Mouse (Mus musculus): ENCODE measurements at regions not wholly inside any gene's neighbourhood (a gene's known extent, or its start where the extent isn't known, plus 50 kb on each side); places are given as distances from the start of the nearest gene placed in this dataset.
"Not testable (repeated sequence)": the region's sequence is repeated elsewhere in the genome, so short reads cannot be mapped to it uniquely, and the experiment has no call there.

DNA sequence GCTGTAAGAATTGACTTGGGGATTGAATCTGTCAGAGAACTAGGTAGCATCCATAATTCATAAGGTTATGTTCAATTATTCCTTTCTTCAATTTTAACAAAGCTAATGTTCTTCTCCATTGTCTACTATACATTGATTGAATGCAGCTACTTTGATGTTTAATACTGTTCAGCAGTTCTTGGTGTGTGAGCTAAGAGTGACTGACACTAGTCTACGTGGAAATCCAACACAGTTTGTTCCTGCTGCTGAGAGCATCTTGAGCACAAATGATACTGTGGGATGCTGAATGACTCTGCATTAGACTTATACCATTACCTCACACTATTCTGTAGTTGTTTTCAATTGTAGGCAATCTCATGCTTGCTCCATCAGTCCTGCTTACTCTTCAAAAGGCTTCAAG is 249.4 kb upstream of the Akr1e1 start:
- DNase-seq (ENCODE audit: low spot score), result no peak

DNA sequence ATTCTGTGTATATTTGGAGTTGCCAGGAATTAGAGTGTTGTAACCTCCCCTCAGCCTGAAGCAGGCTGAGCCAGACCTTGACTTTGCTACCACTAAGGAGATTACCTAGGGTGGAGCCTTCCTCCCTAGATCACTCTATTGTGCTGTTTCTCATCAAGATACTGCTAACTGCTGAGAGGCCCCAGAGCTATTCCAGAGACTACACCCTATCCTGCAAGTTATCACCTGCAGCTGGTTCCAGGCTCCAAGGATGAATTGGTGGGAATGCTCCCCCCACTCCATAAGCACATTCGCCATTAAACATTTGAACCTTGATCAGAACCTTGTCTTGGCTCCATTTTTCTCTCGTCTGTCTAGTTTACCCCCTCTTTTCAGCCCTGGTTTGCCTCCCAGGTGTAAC is 230.5 kb upstream of the Akr1e1 start:
- DNase-seq (ENCODE audit: low spot score), result not testable (repeated sequence)

DNA sequence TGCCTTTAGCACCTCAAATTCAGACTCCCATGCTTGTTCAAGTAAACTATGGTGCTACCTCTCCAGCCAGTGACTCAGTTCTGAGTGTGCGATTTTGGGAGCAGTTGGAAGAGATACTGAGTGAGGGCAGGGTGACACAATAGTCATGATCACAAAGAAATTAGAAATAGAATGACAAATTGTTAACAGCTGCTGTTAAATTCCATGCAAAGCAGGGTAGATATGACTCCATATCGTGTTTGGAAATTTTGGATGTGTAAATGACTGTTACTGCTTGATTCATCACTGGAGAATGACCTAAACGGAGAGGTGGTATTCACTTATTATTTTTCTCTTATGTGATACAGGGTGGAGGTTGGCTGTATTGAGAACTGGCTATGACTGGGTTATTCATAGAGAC is 217.8 kb upstream of the Akr1e1 start:
- no peak for DNase-seq (ENCODE audit: low spot score)

DNA sequence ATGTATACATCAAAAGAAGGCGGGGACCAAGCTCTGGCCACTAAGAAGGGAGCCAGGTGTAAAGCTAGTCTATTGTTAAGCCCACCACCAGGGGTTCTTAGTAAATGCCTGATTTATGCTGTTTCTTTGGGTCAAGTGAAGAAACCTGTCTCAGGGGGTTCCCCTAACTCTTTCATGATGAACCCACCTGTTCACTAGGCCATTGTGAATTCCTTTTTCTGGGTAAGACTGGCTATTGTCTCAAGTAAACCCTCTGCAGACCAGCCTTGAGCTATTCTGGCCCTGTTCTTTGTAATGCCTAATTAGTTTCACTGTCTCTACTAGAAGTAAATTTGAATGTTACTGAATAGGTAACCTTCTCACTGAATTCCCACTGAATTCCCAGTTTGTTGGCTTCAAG is 216.8 kb upstream of the Akr1e1 start:
- DNase-seq (ENCODE audit: low spot score), result not testable (repeated sequence)

DNA sequence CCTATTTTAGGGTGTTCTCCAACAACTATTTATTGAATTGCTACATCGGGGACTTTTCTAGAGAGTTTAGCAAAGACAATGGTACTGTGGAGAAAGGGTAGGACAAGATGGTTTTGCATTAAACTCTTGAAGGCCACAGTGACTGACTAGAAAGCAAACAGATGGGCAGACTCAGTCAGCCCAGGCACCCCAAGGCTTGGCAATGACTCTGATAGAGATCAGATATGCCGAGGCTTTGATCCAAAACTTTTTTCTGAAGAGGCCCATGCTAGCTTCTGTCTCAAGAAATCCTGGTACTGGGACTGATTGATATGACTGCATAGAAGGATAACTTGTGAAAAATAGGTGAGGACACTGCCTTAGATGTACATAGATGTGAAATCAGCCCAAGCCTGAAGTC is 197.9 kb upstream of the Akr1e1 start:
- DNase-seq (ENCODE audit: low spot score), result no peak

DNA sequence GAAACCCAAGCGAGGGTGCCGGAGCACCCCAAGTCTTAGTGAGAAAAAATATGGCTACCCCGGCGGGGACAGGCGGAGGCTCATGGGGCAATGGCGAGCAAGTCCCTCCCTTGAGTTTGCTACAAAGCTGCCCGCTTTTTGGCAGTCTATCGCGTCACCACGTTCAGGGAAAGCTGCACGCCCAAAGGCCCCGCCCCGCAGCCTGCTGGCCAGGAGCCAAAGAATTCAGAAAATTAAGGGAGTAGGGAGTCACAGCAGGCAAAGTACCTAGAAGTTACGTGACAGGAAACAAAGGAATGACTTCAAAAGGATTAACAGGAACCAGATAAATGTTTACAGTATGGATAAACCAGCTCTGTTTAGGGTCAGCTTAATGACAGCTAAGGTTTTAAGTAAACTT is 191.7 kb upstream of the Akr1e1 start:
- no peak for DNase-seq (ENCODE audit: low spot score)

DNA sequence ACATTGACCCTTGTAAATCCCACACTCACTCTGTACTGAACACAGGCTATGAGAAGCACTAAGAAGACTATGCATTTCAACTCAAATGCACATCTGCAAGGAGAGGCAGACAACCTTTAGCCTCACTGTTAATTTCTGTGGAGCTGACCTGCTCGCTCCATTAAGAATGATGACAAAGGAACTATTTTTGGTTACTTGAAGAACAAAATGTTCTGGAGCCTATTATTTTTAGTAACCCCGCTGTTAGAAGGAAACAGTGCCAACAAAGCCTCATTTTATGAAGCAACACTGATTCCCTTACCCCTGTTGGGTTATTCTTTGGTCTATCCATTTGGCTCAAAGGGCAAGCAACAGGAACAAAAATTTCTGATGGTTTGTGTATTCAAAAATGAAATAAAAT is 182.2 kb upstream of the Akr1e1 start:
- DNase-seq (ENCODE audit: low spot score), result no peak

DNA sequence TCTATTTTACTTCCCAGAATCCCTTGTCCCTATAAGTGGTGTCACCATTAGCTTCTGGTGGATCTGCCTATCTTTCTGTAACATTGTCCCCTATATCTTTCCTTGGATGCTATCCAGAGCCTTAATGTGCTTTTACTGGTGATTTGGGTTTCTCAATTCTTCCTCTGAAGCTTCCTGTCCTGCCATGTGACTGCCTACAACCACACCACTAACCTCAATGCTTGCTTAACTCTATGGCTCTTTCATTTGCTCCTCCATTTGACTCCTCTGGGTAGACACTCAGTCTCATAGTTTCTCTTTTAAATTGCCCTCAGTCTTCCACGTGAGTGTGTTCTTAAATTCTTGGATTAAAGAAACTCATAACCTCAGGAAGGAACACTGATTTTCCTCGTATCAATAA is 181.4 kb upstream of the Akr1e1 start:
- DNase-seq (ENCODE audit: low spot score), result no peak

DNA sequence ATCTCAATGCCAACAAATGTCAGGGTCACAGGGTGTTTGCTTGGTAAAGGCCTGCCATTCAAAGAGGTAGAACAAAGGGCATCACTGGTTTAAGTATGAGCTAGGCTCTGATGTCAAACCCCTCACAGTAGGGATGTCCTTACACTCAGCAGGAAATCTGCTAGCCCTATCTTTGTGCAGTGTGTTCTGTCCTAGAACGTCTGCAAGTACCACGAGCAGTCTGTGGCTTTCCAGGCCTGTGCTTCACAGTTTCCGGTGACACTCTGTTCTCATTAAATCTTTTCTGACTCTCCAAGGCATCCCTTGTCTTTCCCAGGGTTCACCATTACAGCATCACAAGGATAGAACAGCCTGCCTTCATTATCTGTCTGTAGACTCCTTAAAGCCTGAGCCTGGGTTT is 174.3 kb upstream of the Akr1e1 start:
- no peak for DNase-seq (ENCODE audit: low spot score)

DNA sequence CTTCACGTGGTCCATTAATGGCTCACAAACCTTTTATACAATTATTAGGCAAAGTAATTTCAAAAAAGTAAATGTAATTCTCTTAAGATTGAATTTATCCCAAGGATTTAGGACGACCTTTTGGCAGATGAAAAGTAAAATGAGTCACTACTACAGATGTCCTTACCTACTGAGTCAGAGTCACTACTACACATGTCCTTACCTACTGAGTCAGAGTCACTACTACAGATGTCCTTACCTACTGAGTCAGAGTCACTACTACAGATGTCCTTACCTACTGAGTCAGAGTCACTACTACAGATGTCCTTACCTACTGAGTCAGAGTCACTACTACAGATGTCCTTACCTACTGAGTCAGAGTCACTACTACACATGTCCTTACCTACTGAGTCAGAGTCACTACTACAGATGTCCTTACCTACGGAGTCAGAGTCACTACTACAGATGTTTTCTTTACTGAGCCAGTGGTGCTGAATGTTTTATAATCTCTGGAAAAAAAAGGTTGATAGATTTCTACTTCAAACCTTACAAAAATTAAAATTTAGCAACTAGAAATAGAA is 169.4 kb upstream of the Akr1e1 start:
- not testable (repeated sequence) for DNase-seq (ENCODE audit: low spot score)

DNA sequence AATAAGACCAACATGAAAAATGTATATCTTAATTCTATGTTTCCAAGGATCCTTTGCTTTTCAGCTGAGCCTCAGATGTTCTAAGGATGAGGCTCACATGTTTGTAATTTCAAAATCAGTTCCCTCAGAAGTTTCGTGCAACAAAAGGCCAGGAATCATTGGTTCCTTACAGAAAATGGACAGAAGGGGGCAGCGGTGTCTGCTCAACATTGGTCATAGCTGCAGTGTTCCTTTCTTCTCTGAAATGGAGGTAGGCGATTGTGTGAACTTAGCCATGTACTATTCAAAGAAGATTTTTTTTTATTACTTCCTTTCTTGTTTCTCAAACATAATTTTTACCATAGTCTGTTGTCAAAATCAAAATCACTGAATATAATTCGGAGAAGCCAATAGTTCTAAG is 167.9 kb upstream of the Akr1e1 start:
- peak; percentile 9 for DNase-seq (ENCODE audit: low spot score)

DNA sequence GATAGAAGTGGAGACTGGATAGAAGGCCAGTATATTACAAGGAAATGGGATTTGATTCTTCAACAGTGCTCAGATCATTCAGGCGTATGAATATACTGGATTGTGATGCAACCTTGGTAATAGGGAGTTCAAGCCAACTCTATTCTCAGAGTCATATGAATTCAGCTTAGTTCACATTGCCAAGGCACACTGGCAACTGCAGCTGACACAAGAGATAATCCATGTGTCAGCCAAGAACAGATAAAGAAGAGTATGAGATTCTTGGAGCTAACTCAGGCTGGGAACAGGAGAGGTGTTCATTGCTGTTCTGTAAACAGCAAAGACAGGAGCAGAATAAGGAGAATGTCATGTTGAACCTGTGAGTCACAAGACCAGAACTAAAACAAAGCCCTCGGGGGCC is 163.3 kb upstream of the Akr1e1 start:
- DNase-seq (ENCODE audit: low spot score), result no peak

DNA sequence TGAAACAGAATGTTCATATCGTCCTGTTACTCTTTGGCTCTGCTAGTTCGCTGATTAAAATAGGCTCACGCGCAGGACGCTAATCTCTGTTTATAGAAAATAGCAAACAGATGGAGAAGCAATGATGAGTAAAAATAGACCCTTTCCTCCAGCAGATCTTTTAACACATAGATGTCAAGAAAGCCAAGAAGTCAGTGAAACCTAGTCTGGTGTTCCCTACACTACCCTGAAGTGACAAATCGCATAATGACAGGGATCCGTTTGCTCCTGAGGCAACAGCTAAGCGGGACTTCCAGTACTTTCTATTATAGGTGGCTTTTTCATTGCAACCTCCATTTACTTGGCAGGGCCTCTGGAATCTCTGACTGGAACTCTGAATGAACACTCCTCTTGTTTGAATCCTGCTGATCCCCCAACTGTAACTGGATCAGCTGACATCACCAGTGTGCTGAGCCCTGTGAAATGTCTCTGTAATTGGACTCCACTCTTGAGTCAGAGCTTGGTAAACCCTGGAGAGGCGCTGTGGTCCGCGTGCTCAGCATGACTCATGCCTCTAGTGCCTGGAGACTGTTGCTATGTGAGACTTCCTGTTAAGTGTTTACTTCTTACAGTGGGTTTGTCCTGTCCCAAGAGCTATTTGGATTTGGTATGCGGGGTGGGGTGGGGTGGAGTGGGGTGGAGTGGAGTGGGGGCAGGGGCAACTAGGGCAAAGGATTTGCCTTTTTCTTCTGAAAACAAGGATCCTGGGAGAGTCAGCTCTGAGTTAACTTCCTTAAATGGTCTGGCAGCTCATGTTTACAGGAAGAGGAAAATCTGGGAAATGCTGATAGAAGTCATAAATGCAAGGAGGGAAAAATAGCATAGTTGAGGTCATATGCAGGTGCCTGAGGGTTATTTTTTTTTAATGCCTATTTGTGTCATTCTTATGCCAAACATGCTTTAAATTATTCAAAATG is 162.4 kb upstream of the Akr1e1 start:
- peak; percentile 50 for DNase-seq (ENCODE audit: low spot score)

DNA sequence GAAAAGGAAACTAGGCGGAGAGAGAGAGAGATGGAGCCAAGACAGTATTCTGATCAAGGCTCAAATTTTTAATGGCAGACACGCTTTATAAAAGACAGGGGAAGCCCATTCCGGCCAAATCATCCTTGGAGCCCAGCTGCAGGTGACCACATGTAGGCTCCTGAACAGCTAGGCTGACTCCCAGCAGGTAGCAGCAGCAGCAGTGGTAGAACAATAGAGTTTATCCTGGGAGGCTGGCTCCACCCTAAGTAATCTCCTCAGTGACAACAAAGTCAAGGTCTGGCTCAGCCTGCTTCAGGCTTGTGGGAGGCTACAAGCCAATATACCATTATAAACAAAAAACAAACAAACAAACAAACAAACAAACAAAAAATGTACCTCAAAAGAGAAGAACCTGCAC is 151.0 kb upstream of the Akr1e1 start:
- no peak for DNase-seq (ENCODE audit: low spot score)

DNA sequence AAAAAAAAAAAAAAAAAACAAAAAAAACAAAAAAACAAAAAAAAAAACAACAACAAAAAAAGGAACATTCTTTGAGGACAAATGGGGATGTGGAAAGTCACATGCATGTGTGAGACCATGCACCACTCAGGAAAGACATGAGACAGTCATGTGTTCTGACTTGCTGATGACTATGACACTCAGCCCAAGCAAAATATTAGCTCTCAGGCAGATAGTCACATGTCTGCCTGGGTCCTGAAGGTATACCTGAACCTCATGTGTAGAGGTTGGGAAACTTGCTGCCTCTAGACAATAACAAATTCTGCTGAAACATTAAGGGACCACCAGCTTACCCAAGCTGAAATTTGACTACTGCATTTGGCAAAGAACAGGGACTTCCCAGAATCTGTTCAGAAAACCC is 147.6 kb upstream of the Akr1e1 start:
- no peak for DNase-seq (ENCODE audit: low spot score)

DNA sequence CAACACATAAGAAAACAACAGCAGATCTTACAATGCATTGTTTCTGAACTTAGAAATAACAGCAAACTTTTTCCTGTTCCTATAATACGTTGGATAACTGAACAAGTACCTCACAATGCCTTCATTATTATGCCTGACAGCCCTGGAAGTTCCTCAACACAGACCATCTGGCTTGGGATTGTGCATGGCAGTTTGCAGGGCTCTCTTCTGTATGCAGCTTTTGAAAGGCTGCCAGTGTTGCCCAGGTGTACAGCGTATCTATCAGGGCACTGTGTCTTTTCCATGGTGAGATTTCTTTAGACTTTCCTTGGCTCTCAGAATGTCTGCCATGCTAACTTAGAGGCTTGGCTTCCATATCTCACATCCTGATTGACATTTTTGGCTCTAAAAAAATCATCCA is 134.0 kb upstream of the Akr1e1 start:
- DNase-seq (ENCODE audit: low spot score), result no peak

DNA sequence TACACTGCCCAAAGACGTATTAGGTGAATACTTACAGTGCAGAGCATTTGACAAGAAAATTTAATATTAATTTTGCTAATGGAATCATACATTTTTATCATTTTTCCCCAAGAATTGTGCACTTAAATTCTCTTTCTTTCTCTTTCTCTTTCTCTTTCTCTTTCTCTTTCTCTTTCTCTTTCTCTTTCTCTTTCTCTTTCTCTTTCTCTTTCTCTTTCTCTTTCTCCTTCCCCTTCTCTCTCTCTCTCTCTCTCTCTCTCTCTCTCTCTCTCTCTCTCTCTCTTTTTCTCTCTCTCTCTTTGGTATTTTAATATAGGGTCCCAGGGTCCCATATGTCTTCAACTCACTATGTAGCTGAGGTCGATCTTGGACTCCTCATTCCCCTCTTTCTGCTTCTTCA is 107.3 kb upstream of the Akr1e1 start:
- DNase-seq (ENCODE audit: low spot score), result not testable (repeated sequence)

DNA sequence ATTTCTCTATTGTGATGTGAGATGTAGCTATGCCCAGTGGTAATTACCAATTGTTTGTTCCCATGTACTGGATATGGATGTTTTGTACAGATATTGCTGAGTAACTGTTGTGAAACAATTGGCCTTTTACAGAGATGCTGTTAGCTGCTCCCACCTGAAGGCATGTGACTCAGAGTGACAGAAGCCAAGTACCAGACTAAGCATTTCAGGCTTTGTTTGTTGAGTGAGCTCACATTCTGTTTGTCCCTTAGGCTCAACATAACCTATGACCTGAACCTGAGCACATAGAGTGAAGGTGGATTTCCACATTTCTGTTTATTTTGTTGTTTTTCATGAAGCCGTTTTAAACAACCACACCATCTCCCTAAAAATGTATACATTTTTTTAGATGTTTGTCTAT is 105.8 kb upstream of the Akr1e1 start:
- DNase-seq (ENCODE audit: low spot score), result no peak

DNA sequence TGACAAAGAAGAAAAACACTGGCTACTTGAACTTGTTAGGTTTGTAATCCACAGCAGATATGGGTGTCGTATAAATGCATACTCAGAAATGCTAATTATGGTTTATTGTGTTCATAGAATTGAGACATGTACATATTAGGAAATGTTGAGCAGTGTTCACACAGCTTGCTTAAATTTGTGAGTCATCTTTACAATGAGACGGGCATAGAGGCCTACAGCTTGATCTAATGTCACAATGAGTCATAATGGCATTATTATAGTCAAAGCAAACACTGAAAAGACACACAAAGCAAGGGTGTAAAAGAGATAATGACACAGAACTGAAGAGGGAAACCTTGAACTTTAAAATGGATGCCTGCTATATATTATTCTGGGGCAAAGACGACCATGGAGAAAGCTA is 103.7 kb upstream of the Akr1e1 start:
- DNase-seq (ENCODE audit: low spot score), result no peak

DNA sequence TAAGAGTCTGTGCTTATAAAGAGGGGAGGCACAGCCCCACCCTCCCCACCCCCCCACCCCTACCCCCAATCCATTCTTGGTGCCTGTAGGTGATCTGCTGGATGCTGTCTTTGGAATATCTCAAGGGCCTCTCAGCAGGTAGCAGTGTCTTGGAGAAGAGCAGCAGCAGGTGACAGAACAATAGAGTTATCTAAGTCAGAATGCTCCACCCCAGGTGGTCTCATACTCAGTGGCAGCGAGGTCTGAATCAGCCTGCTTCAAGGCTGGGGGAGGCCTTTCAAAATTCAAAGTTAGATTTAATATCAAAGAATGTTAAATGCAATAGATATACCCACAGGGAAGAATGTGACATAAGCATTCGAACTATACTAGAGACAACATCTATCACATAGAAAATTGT is 90.6 kb upstream of the Akr1e1 start:
- not testable (repeated sequence) for DNase-seq (ENCODE audit: low spot score)

DNA sequence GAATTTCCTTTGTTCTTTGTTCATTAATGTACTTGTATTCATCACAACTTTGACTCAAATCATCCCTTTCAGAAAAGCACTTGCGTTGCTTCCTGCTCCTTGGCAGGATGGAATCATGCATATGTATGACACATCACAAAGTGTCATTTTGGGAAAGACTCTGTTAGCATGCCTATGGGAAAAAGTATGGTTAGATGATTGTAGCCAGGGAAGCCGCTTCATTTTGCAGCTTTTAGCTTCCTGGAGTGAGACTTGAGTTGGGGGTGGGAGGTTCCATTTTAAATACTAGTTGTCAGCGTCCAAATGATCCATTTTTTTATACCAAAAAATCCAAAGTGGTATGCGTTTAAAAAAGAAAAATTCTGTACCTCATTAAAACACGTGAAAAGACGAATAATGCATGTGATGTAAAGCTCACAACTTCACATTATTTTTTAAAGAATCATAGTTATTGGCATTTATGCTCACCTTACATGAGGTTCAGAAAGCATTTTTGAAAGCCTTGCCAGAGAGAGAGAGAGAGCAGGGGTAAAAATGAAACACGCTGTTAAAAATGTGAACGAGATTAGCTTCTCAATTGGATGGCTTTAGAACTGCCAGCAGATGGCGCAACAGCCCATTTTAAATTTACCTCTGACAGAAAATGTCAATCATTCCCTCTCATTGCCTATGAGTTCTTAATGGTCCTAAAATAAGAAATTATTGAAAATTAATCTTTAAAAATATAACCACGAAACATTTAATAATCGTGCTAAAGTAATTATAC is 57.6 kb upstream of the Akr1e1 start:
- no peak for DNase-seq (ENCODE audit: low spot score)

DNA sequence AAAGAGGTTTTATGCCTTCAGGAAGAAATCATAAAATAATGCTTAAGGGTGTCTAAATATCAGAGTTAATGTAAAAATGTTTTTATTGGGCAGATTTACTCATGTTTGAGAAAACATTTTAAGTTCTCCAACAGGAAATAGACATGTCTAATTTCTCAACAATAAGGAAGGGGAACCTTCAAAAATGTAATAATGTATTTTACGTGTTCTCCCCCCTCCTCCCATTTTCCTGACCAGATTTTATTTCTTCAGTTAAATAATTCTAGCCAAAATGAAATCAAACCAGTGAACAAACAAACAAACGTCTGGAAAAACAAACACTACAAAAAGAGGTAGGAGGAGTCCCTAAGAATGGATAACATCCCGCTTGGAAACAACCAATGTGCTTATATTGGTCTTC is 54.4 kb upstream of the Akr1e1 start:
- no peak for DNase-seq (ENCODE audit: low spot score)

Data from testis, postnatal 14 days (tissue).